Mouse (Mus musculus) C2C12 (cell line): ENCODE data around the gene Lhpp. TPM values are rescaled to one million over a fixed set of nuclear protein-coding genes. Genes with fewer than 3 reads are reported as not detected.

Experiments used
- H3K27me3 ChIP-seq: one replicate; pipeline ENCODE4 v1.6.1; 2011; ENCODE audit not compliant: control insufficient read depth, insufficient read depth, insufficient read length
- H3K36me3 ChIP-seq: one replicate; pipeline ENCODE4 v1.6.1; 2011; ENCODE audit not compliant: control insufficient read depth, insufficient read depth
- H3K4me3 ChIP-seq: one replicate; pipeline ENCODE4 v1.5.1; 2011; ENCODE audit warnings: mild to moderate bottlenecking, control low read depth; ENCODE audit not compliant: poor library complexity, insufficient read depth, severe bottlenecking
- H3K79me2 ChIP-seq: one replicate; pipeline ENCODE4 v1.6.1; 2011; ENCODE audit not compliant: control insufficient read depth, insufficient read depth
- H3K79me3 ChIP-seq: one replicate; pipeline ENCODE4 v1.6.1; 2011; ENCODE audit warnings: low read depth, control low read depth
- H3ac ChIP-seq: one replicate; pipeline ENCODE3; 2011; ENCODE audit warnings: low read depth; ENCODE audit not compliant: control insufficient read depth, insufficient read length
- CEBPB ChIP-seq: IDR thresholded peaks from one replicate; pipeline ENCODE4 v1.6.1; 2011; ENCODE audit warnings: low read depth, mild to moderate bottlenecking, control low read depth, moderate library complexity
- CTCF ChIP-seq: IDR thresholded peaks from one replicate; pipeline ENCODE4 v1.5.1; 2011; ENCODE audit not compliant: control insufficient read depth, insufficient read depth, insufficient read length
- FOSL1 ChIP-seq: IDR thresholded peaks from one replicate; pipeline ENCODE4 v1.8.0; 2011; ENCODE audit warnings: mild to moderate bottlenecking, low read length; ENCODE audit not compliant: poor library complexity, insufficient read depth, severe bottlenecking
- MAX ChIP-seq: IDR thresholded peaks from one replicate; pipeline ENCODE4 v1.6.1; 2011; ENCODE audit warnings: mild to moderate bottlenecking, control low read depth
- MYOD1 ChIP-seq: IDR thresholded peaks from one replicate; pipeline ENCODE4 v1.6.1; 2011; ENCODE audit warnings: low read depth; ENCODE audit not compliant: control insufficient read depth, insufficient read length
- MYOG ChIP-seq: IDR thresholded peaks from one replicate; pipeline ENCODE4 v1.6.1; 2011; ENCODE audit not compliant: control insufficient read depth, insufficient read length; ENCODE audit errors: extremely low read depth
- USF1 ChIP-seq: IDR thresholded peaks from one replicate; pipeline ENCODE4 v1.6.1; 2011; ENCODE audit warnings: low read depth, mild to moderate bottlenecking, control low read depth, moderate library complexity
- polyA plus RNA-seq: library from polyadenylated mRNA; unstranded; fragments of >200 nt; fragmentation: generic; extraction: Trizol; gene quantifications from one replicate; pipeline ENCODE4 v1.2.1, GENCODE M21; 2012; ENCODE audit warnings: missing spikeins

The Lhpp gene
- polyA plus RNA-seq, 1 experiment = 2.9 TPM

GRCm38 (mm10) chr7:132673931-132674755 is 63.7 kb downstream of the Lhpp start:
- no peak overlapping the region for H3K4me3 ChIP-seq
- H3K36me3 ChIP-seq = no peaks in the 10 kb centered on the region
- H3K79me2 ChIP-seq = no peaks in the 10 kb centered on the region
- H3K27me3 ChIP-seq = no peaks in the 10 kb centered on the region
- no peak for TF ChIP-seq MYOG
- TF ChIP-seq CTCF = peak; percentile 57
- no peak for TF ChIP-seq MAX
- no peak for TF ChIP-seq MYOD1
- no peak for TF ChIP-seq FOSL1
- no peak overlapping the region for H3ac ChIP-seq
- no peaks in the 10 kb centered on the region for H3K79me3 ChIP-seq

- H3K79me2 ChIP-seq = no peaks in the 10 kb centered on the region
- H3K79me3 ChIP-seq = no peaks in the 10 kb centered on the region
- H3K27me3 ChIP-seq = no peaks in the 10 kb centered on the region
- H3ac ChIP-seq = no peak overlapping the region
- no peak overlapping the region for H3K4me3 ChIP-seq
- TF ChIP-seq MAX (no peak), CEBPB (no peak), CTCF (no peak), MYOG (no peak), FOSL1 (no peak), USF1 (no peak), MYOD1 (no peak)
- H3K36me3 ChIP-seq = no peaks in the 10 kb centered on the region
Observed at GRCm38 (mm10) chr7:132675922-132676321, 65.5 kb downstream of the Lhpp start.

- Histone ChIP-seq H3K4me3 (no peak overlapping the region), H3ac (no peak overlapping the region), H3K79me3 (no peaks in the 10 kb centered on the region), H3K27me3 (no peaks in the 10 kb centered on the region), H3K79me2 (no peaks in the 10 kb centered on the region), H3K36me3 (no peaks in the 10 kb centered on the region)
- TF ChIP-seq CEBPB = no peak
- TF ChIP-seq FOSL1 = no peak
Observed at GRCm38 (mm10) chr7:132679117-132679516, 68.7 kb downstream of the Lhpp start.

- TF ChIP-seq CEBPB (no peak), CTCF (no peak), FOSL1 (no peak)
- no peaks in the 10 kb centered on the region for H3K27me3 ChIP-seq
- no peak overlapping the region for H3K4me3 ChIP-seq
- no peaks in the 10 kb centered on the region for H3K79me2 ChIP-seq
- no peak overlapping the region for H3ac ChIP-seq
- H3K79me3 ChIP-seq = no peaks in the 10 kb centered on the region
- no peaks in the 10 kb centered on the region for H3K36me3 ChIP-seq
Observed at GRCm38 (mm10) chr7:132679549-132679948, 69.1 kb downstream of the Lhpp start.

- H3K79me3 ChIP-seq = no peaks in the 10 kb centered on the region
- H3K36me3 ChIP-seq = no peaks in the 10 kb centered on the region
- H3K27me3 ChIP-seq = no peaks in the 10 kb centered on the region
- H3K79me2 ChIP-seq = no peaks in the 10 kb centered on the region
- no peak for TF ChIP-seq MYOD1
- no peak for TF ChIP-seq MYOG
- no peak for TF ChIP-seq USF1
- TF ChIP-seq CEBPB = no peak
- TF ChIP-seq CTCF = no peak
- H3K4me3 ChIP-seq = no peak overlapping the region
- no peak overlapping the region for H3ac ChIP-seq
Observed at GRCm38 (mm10) chr7:132681296-132681695, 70.9 kb downstream of the Lhpp start.

GRCm38 (mm10) chr7:132681831-132682230 is 71.4 kb downstream of the Lhpp start:
- Histone ChIP-seq H3K4me3 (no peak overlapping the region), H3K27me3 (no peaks in the 10 kb centered on the region), H3ac (no peak overlapping the region), H3K36me3 (no peaks in the 10 kb centered on the region), H3K79me2 (no peaks in the 10 kb centered on the region), H3K79me3 (no peaks in the 10 kb centered on the region)
- TF ChIP-seq USF1 = no peak
- TF ChIP-seq CEBPB = no peak
- TF ChIP-seq MAX = no peak
- no peak for TF ChIP-seq MYOD1
- no peak for TF ChIP-seq FOSL1
- no peak for TF ChIP-seq MYOG
